Mouse (Mus musculus): ENCODE measurements at regions not wholly inside any gene's neighbourhood (a gene's known extent, or its start where the extent isn't known, plus 50 kb on each side); places are given as distances from the start of the nearest gene placed in this dataset.

DNA sequence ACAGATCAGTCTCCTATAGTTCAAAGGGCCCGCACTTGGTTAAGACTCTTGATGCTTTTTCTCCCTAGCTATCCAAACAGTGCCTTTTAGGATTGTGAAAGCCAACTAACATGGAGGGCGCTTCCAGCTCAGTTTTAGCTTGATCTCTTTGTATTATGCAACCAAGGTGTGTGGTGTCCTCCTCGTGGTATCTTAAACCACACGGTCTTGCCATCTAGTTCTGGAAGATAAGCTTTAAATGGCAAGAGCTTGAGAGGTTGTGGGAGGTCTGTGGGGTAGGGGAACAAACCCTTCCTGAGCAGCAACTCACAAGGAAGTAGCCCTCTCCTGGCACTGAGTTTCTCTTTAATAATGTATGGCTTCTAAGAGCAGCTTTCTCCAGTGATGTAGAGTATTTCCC lies 241.5 kb downstream of the Csl start:
- TF ChIP-seq TAL1 (IDR thresholded peaks at IDR 0.05; ENCODE audit: low read length) = no peak
- TF ChIP-seq GATA1 (IDR thresholded peaks at IDR 0.05; ENCODE audit: low read length) = no peak
